Mouse (Mus musculus) cerebellum, adult 2 months (tissue): ENCODE measurements around the gene Elf5.

ENCODE experiments used
- CTCF ChIP-seq: fragments of 200-500 bp; IDR thresholded peaks from 2 replicates; pipeline ENCODE4 v1.5.1; 2011; ENCODE audit warnings: low read depth, mild to moderate bottlenecking, control low read depth, low read length, moderate library complexity, borderline replicate concordance; ENCODE audit not compliant: insufficient read depth
- POLR2A ChIP-seq: fragments of 200-500 bp; IDR thresholded peaks from 2 replicates; pipeline ENCODE4 v1.6.1; 2011; ENCODE audit warnings: low read length, control low read depth, borderline replicate concordance; ENCODE audit not compliant: insufficient read depth

DNA sequence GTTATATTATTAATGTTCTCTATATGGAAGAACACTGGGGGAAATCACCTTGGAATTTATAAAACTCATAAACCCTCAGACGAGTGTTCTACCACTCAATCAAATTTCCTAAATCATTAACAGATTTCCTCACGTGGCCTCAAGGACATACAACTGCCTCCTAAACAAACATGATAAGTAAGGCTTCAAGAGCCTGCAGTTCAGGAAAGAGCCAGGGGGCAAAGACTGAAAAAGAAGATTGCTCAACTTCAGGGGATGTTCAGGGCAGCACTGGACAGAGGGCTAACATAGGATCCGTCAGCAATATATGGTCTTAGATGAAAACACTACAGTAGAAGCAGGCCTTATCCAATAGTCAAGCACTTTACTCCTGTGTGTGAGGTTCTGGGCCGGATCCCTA lies 66.0 kb downstream of the Elf5 start:
- TF ChIP-seq CTCF = no peak
- no peak for TF ChIP-seq POLR2A
